ENCODE assay signal across 12 mouse cellular contexts in genomic region chr9:24180926-24181325, GRCm38 (mm10).
"Had no signal": no experiment of that assay in that cellular context is flagged by ENCODE, and none has a peak within 500 bp of the region (broad histone marks: within the 10 kb centered on the region; RNA-seq: fewer than 3 reads in every experiment).

No protein-coding gene starts in this region.

- H3K36me3 ChIP-seq: limb, embryonic 15.5 days; liver, embryonic 13.5 days; midbrain, embryonic 13.5 days; neural tube, embryonic 15.5 days had no signal

- H3K9ac ChIP-seq: limb, embryonic 15.5 days; liver, embryonic 13.5 days; liver, postnatal 0 days; midbrain, embryonic 13.5 days; neural tube, embryonic 15.5 days had no signal

- H3K4me3 ChIP-seq: limb, embryonic 15.5 days; liver, embryonic 13.5 days; midbrain, embryonic 13.5 days; neural tube, embryonic 15.5 days had no signal

- DNase-seq: kidney, postnatal 25 days; layer of hippocampus, postnatal 36 days; liver, embryonic 13.5 days; liver, postnatal 0 days; lung, postnatal 36 days; right cerebral cortex, adult 18-20 months; right cerebral cortex, postnatal 25 days; thymus, postnatal 4 days had no signal

- H3K9me3 ChIP-seq: limb, embryonic 15.5 days; liver, embryonic 13.5 days; midbrain, embryonic 13.5 days; neural tube, embryonic 15.5 days had no signal

- H3K27ac ChIP-seq: limb, embryonic 15.5 days; liver, embryonic 13.5 days; midbrain, embryonic 13.5 days; neural tube, embryonic 15.5 days; stomach, postnatal 0 days had no signal

- H3K27me3 ChIP-seq: limb, embryonic 15.5 days; liver, embryonic 13.5 days; midbrain, embryonic 13.5 days; neural tube, embryonic 15.5 days had no signal

- ATAC-seq: liver, postnatal 0 days; midbrain, embryonic 13.5 days had no signal

- H3K4me2 ChIP-seq: limb, embryonic 15.5 days; liver, embryonic 13.5 days; midbrain, embryonic 13.5 days; neural tube, embryonic 15.5 days had no signal

- H3K4me1 ChIP-seq: limb, embryonic 15.5 days; liver, embryonic 13.5 days; midbrain, embryonic 13.5 days; neural tube, embryonic 15.5 days had no signal
